Mouse (Mus musculus): ENCODE measurements around the gene Bglap3. TPM values are rescaled to one million over a fixed set of nuclear protein-coding genes. Genes with fewer than 3 reads are reported as not detected.
"Not testable (repeated sequence)": the region's sequence is repeated elsewhere in the genome, so short reads cannot be mapped to it uniquely, and the experiment has no call there.

Gene Bglap3
- polyA plus RNA-seq, 1 experiment, result 23.9 TPM

DNA sequence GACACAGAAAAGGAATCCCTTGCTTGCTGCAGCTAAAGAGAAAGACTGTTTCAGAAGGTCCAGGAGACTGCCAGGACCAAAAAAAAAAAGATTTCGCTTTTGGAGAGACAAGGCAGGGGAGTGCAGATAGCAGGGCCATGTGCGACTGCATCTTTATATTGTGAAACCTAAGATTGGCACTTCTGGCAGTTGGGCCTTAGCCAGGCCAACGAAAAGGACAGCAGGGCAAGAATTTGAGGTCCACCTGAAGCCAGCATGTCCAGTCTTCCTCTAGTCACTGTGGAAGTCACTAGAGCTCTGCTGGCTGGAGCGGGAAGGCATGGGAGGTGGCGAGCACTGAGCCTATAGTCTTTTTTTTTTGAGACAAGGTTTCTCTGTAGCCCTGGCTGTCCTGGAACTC is 36.4 kb upstream of the Bglap3 start:
- WGBS, result 43% methylated on average over 5 of the region's 5 CpGs
- DNase-seq, result no peak

DNA sequence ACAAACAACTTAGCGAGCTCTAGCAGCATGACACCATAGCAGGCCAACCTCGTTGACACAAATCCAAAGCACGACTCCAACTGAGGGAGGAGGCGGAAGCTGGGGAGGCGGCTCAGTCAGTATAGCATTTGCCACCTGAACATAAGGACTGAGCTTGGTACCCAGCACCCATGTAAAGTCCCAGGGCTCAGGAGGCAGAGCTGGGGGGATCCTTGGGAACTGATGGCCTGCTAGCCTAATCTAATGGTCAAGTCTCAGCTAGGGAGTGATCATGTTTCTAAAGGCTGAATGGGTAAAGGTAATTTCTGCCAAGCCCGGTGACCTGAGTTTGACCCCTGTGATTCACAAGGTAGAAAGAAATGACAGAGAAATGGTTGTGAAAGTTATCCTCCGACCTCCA is 35.0 kb upstream of the Bglap3 start:
- 52% methylated on average over 7 of the region's 7 CpGs for WGBS
- no peak for DNase-seq
- Histone ChIP-seq H3K4me3 (replicated peaks; ENCODE audit: extremely low read depth, low read depth, low read length) (no peak overlapping the region), H3K4me1 (ENCODE audit: control insufficient read depth, insufficient read depth, low read length) (peaks cover 7% of the 10 kb centered on the region)
- no peak for TF ChIP-seq CTCF (IDR thresholded peaks at IDR 0.05; ENCODE audit: insufficient read depth, low read length)

More for the DNA sequence above, 36.4 kb upstream of the Bglap3 start:
- peaks cover 7% of the 10 kb centered on the region for H3K4me1 ChIP-seq (ENCODE audit: control insufficient read depth, insufficient read depth, low read length)
- no peak overlapping the region for H3K4me3 ChIP-seq (replicated peaks; ENCODE audit: extremely low read depth, low read depth, low read length)
- no peak for TF ChIP-seq CTCF (IDR thresholded peaks at IDR 0.05; ENCODE audit: insufficient read depth, low read length)
- no peak for TF ChIP-seq POLR2A (IDR thresholded peaks at IDR 0.05; ENCODE audit: borderline replicate concordance, extremely low read depth, low read depth, low read length)

DNA sequence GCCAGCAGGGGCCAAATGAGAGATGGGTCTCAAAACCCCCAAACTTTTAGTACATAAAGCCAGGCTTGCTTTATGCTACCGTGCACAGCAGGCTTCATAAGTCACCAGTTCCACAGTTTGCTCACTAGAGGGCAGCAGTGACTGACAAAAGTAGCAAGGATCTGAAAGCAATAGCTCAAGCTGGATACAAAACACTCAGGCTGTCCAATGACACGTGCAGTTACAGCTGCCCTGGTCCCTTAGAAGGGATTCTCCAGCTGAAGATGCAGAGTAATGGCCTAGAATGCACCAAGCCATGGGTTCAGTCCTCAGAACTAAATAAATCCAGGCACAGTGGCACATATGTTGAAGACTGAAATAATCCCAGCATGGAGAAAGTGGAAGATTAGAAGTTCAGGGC is 34.5 kb upstream of the Bglap3 start:
- DNase-seq, result peak; percentile 41
- Histone ChIP-seq H3K4me3 (replicated peaks; ENCODE audit: extremely low read depth, low read depth, low read length) (no peak overlapping the region), H3K4me1 (ENCODE audit: control insufficient read depth, insufficient read depth, low read length) (peaks cover 7% of the 10 kb centered on the region)
- 2% methylated on average over 2 of the region's 2 CpGs for WGBS
- peak; percentile 56 for TF ChIP-seq CTCF (IDR thresholded peaks at IDR 0.05; ENCODE audit: insufficient read depth, low read length)
- TF ChIP-seq POLR2A (IDR thresholded peaks at IDR 0.05; ENCODE audit: borderline replicate concordance, extremely low read depth, low read depth, low read length), result no peak

DNA sequence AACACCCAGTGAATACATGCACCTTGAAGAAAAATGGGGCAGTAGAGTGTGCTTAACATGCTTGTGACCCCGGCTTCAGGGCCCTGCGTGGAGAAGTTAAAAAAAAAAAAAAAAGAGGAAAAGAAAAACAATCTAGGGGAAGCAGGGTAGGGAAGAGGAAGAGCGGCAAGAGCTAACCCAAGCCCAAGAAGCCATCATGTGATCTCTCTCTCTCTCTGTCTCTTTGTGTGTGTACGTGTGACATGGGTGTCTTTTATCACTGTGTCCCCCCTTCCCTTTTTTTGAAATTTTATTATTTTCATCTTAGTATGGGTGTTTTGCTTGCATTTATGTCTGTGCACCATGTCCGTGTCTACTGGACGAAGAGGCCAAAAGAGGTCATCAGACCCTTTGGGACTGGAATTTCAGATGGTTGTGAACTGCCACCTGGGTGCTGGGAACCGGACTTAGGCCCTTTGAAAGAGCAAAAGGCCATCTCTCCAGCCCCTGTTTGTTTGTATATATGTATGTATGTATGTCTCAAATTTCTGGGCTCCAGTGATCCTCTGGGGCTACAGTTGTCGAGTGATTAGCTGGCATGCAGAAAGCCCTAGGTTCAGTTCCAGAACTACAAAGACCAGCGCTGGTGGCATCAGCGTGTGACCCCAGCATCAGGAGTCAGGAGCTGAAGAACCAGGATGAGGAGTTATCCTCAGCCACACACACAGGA is 31.1 kb upstream of the Bglap3 start:
- TF ChIP-seq POLR2A (IDR thresholded peaks at IDR 0.05; ENCODE audit: borderline replicate concordance, extremely low read depth, low read depth, low read length) (no peak), CTCF (IDR thresholded peaks at IDR 0.05; ENCODE audit: insufficient read depth, low read length) (no peak)
- no peak for DNase-seq
- no peak overlapping the region for H3K4me3 ChIP-seq (replicated peaks; ENCODE audit: extremely low read depth, low read depth, low read length)
- WGBS, result 89% methylated on average over 10 of the region's 10 CpGs
- no peaks in the 10 kb centered on the region for H3K4me1 ChIP-seq (ENCODE audit: control insufficient read depth, insufficient read depth, low read length)

DNA sequence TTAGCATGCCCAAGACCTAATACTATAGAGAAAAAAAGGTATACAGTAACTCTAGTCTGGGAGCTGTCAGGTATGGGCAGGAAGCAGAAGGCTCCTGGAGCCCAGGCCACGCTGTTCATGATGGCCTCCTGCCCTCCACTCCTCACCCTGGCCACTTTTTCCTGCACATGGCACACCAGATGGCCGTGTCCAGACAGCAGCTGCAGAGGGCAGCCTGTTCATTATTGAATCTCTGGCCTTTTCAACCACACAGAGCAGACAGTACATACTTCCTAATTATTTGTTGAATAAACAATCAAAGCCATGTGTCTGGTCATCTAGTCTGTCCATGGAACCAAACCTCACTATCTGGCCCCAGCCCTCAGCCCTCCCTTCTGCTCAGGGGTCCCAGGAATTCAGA is 26.1 kb upstream of the Bglap3 start:
- WGBS, result 90% methylated on average over 2 of the region's 2 CpGs

DNA sequence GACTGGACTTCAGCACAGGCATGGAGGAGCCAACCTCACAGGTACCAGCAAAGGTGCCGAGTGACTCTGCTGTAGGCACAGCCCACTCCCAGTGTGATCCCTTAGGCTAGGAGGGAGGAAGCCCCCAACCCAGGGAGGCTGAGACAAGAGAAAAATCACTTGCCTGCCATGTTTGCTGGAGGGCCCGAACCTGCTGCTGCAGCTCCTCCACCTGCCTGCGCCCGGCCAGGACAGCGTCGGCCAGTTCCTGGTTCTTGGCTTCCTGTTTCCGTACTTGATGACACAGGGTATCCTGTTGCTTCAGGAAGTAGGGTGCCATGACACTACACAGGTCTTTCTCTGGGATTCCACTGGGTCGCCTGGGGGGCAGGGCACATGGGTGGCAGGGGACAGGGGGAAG is 23.2 kb upstream of the Bglap3 start:
- DNase-seq, result no peak
- H3K4me1 ChIP-seq (ENCODE audit: control insufficient read depth, insufficient read depth, low read length), result no peaks in the 10 kb centered on the region
- 69% methylated on average over 8 of the region's 8 CpGs for WGBS
- H3K4me3 ChIP-seq (replicated peaks; ENCODE audit: extremely low read depth, low read depth, low read length), result no peak overlapping the region
- TF ChIP-seq POLR2A (IDR thresholded peaks at IDR 0.05; ENCODE audit: borderline replicate concordance, extremely low read depth, low read depth, low read length), result no peak
- no peak for TF ChIP-seq CTCF (IDR thresholded peaks at IDR 0.05; ENCODE audit: insufficient read depth, low read length)

More for the DNA sequence above, 26.1 kb upstream of the Bglap3 start:
- Histone ChIP-seq H3K4me1 (ENCODE audit: control insufficient read depth, insufficient read depth, low read length) (no peaks in the 10 kb centered on the region), H3K4me3 (replicated peaks; ENCODE audit: extremely low read depth, low read depth, low read length) (no peak overlapping the region)
- DNase-seq, result no peak
- no peak for TF ChIP-seq POLR2A (IDR thresholded peaks at IDR 0.05; ENCODE audit: borderline replicate concordance, extremely low read depth, low read depth, low read length)
- TF ChIP-seq CTCF (IDR thresholded peaks at IDR 0.05; ENCODE audit: insufficient read depth, low read length), result no peak

DNA sequence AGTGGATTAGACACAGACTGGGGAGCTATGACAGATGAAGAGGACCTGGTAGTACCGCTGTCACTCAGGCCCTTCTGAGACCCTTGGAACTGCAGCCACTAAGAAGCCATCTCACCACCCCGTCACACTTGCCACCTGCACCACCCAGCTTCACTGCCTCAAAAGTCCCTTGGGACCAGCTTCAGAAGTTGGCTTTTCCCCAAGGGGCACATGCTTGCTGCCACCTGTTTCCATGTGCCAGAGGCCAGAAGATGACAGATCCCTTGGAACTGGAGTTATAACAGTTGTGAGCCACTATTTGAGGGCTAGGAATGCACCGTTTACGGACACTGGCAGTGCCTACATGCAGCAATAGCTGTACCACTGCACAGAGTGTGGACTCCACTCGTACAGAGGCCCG is 22.7 kb upstream of the Bglap3 start:
- Histone ChIP-seq H3K4me3 (replicated peaks; ENCODE audit: extremely low read depth, low read depth, low read length) (no peak overlapping the region), H3K4me1 (ENCODE audit: control insufficient read depth, insufficient read depth, low read length) (no peaks in the 10 kb centered on the region)
- DNase-seq, result no peak
- 93% methylated on average over 6 of the region's 6 CpGs for WGBS
- no peak for TF ChIP-seq CTCF (IDR thresholded peaks at IDR 0.05; ENCODE audit: insufficient read depth, low read length)
- no peak for TF ChIP-seq POLR2A (IDR thresholded peaks at IDR 0.05; ENCODE audit: borderline replicate concordance, extremely low read depth, low read depth, low read length)

DNA sequence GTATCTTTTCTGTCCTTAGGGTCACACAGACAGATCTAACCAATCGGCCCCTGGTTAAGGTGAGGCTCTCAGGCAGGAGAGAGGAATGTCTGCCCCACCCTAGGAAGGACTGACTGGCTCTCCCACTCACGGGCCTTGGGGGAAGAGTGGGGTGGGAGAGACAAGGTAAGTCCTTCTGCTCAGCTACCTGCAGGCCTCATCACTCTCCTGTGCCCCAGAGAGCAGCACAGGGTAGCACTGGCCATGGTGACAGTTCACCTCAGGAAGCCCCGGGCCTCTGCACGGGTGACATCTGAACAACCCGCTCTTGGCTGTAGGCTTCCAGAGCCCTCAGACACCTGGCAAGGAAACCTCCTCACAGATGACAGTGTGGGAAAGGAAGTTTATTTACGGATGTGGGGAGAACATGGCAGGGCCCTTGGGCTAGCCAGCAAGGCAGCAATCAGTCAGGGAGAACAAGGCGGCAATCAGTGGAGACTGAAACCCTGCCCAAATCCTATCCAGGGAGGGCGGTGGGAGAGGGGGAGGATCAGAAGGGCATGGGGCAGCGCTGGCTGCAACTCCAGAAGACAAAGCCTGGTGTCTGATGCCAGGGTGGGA is 21.3 kb upstream of the Bglap3 start:
- Histone ChIP-seq H3K4me3 (replicated peaks; ENCODE audit: extremely low read depth, low read depth, low read length) (no peak overlapping the region), H3K4me1 (ENCODE audit: control insufficient read depth, insufficient read depth, low read length) (no peaks in the 10 kb centered on the region)
- WGBS, result 78% methylated on average over 9 of the region's 9 CpGs
- DNase-seq, result no peak
- no peak for TF ChIP-seq CTCF (IDR thresholded peaks at IDR 0.05; ENCODE audit: insufficient read depth, low read length)
- TF ChIP-seq POLR2A (IDR thresholded peaks at IDR 0.05; ENCODE audit: borderline replicate concordance, extremely low read depth, low read depth, low read length), result no peak

DNA sequence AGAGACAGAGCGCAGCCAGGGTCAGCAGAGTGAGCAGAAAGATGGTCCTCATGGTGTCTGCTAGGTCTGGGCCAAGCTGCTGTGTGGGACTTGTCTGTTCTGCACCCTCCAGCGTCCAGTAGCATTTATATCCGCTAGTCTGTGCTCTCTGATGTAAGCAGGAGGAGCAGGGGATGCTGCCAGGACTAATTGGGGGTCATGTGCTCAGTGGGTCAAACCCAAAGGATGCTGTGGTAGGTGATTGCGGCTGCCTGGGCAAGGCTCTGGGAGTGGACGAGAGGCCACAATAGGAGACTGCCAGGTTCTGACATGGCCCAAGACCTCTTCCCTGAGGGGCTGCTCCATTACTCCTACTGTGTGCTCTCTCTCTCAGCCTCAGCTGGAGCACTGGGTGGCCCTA is 11.8 kb upstream of the Bglap3 start, which contains the start of gene Bglap:
Gene Bglap, minus strand, starts transcription at position 101 of the 400 bp plus-strand sequence.
- Histone ChIP-seq H3K4me1 (ENCODE audit: control insufficient read depth, insufficient read depth, low read length) (no peaks in the 10 kb centered on the region), H3K4me3 (replicated peaks; ENCODE audit: extremely low read depth, low read depth, low read length) (no peak within 1 kb of the TSS)
- DNase-seq, result no peak
- no peak for TF ChIP-seq POLR2A (IDR thresholded peaks at IDR 0.05; ENCODE audit: borderline replicate concordance, extremely low read depth, low read depth, low read length)
- no peak for TF ChIP-seq CTCF (IDR thresholded peaks at IDR 0.05; ENCODE audit: insufficient read depth, low read length)
- WGBS, result 76% methylated on average over 5 of the region's 5 CpGs

DNA sequence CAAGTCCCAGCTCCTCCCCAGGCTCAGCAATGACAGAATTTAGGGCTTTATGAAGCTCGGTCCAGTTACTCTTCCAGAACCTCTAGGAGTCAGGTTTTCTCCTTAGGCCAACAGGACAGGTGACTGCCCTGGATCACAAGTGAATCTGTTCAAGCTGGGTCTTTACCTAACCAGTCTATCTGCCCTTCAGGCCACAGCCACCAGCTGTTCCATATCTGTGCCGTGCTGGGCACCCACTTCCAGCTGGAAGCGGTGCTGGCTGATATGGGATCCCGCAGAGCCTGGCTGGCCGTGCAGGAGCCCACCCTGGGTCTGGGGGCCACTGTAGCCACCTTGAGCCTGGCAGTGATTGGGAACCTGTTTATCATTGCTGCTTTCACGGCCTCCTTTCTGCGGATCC is 9.8 kb upstream of the Bglap3 start:
- 50% methylated on average over 3 of the region's 7 CpGs for WGBS
- H3K4me1 ChIP-seq (ENCODE audit: control insufficient read depth, insufficient read depth, low read length), result not testable (repeated sequence)

DNA sequence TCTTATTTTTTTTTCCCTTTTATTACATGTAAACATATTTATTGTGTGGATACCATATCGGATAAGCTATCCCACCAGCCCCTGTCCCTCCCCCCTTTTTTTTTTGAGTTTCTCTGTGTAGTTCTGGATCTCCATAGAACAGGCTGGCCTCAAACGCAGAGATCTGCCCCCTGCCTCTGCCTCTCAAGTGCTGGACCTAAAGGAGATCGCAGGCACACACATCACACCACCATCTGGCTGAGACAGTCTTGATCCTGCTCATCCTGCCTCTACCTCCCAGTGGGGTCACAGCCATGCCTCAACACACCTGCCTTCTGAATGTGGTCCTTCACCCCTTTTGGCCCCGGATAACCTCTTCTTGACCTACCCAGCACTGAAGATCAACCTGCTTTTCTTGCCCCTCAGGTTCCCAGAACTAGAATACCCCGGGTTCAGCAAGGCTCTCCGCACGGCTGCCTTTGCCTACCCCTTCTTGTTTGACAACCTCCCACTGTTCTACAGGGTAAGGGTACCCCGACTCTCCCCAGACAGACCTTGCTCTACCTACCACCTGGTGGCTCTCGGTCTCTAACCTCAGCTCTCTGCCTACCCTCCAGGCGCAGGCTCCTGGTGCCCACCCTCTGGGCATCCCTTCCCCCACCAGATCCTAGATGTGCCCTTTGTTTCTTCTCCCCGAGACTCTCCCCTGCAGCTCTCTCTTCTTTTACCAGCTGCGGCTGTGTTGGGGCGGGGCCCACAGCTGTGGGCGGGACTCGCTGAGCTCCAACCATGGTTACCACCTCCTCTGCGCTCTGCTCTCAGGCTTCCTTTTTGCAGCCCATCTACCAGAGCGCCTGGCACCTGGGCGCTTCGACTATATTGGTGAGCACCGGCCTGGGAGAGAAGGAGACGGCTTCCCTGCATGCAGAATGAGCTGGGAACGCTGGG is 9.1 kb upstream of the Bglap3 start:
- H3K4me1 ChIP-seq (ENCODE audit: control insufficient read depth, insufficient read depth, low read length); H3K4me3 ChIP-seq (replicated peaks; ENCODE audit: extremely low read depth, low read depth, low read length); DNase-seq: not testable (repeated sequence)
- 12% methylated on average over 22 of the region's 22 CpGs for WGBS

More for the DNA sequence above, 9.8 kb upstream of the Bglap3 start:
- DNase-seq; H3K4me3 ChIP-seq (replicated peaks; ENCODE audit: extremely low read depth, low read depth, low read length): not testable (repeated sequence)

DNA sequence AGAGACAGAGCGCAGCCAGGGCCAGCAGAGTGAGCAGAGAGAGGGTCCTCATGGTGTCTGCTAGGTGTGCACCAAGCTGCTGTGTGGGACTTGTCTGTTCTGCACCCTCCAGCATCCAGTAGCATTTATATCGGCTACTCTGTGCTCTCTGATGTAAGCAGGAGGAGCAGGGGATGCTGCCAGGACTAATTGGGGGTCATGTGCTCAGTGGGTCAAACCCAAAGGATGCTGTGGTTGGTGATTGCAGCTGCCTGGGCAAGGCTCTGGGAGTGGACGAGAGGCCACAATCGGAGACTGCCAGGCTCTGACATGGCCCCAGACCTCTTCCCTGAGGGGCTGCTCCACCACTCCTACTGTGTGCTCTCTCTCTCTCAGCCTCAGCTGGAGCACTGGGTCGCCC is 6.1 kb upstream of the Bglap3 start, which contains the start of gene Bglap2:
Gene Bglap2, minus strand, starts transcription at position 101 of the 400 bp plus-strand sequence.
- not testable (repeated sequence) for DNase-seq; H3K4me3 ChIP-seq (replicated peaks; ENCODE audit: extremely low read depth, low read depth, low read length); H3K4me1 ChIP-seq (ENCODE audit: control insufficient read depth, insufficient read depth, low read length)
- WGBS, result 86% methylated on average over 5 of the region's 5 CpGs

DNA sequence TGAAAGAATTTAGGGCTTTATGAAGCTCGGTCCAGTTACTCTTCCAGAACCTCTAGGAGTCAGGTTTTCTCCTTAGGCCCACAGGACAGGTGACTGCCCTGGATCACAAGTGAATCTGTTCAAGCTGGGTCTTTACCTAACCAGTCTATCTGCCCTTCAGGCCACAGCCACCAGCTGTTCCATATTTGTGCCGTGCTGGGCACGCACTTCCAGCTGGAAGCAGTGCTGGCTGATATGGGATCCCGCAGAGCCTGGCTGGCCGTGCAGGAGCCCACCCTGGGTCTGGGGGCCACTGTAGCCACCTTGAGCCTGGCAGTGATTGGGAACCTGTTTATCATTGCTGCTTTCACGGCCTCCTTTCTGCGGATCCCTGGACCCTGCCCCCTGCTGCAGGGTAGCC is 4.1 kb upstream of the Bglap3 start:
- WGBS, result 40% methylated on average over 7 of the region's 7 CpGs
- not testable (repeated sequence) for DNase-seq; H3K4me1 ChIP-seq (ENCODE audit: control insufficient read depth, insufficient read depth, low read length); H3K4me3 ChIP-seq (replicated peaks; ENCODE audit: extremely low read depth, low read depth, low read length)
